Mouse (Mus musculus): ENCODE measurements around the gene Bbs12. TPM values are rescaled to one million over a fixed set of nuclear protein-coding genes. Genes with fewer than 3 reads are reported as not detected.

Gene Bbs12
- polyA plus RNA-seq, 1 experiment from 2014 or later: 4.7 TPM

DNA sequence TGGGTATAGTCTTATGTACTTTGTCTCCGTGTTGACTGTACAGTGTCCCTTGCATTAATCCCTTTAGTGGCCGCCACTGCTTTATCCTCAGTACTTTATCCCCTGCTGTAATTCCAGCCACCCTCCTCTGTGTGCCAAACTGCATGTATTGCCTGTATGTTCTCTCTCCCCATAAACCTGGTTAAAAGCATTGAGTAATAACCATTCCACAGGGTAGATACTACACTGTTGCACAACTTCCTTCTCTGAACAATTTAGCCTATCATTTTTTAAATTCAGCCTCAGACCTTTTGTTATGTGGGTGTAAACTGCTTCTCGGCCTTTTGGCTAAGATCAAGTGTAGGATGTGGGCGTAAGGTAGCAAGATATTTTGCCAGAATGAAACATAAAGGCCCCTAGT lies 52.8 kb downstream of the Bbs12 start:
- Histone ChIP-seq H3K9me3 (ENCODE audit: control insufficient read depth, low read length) (no peaks in the 10 kb centered on the region), H3K4me2 (ENCODE audit: low read depth, low read length) (no peak overlapping the region), H3K27ac (ENCODE audit: low read depth, low read length) (no peak overlapping the region), H3K9ac (replicated peaks; ENCODE audit: low read depth, low read length) (no peak overlapping the region), H3K27me3 (ENCODE audit: control insufficient read depth, insufficient read depth, low read length) (no peaks in the 10 kb centered on the region), H3K4me3 (ENCODE audit: low read depth, low read length) (no peak overlapping the region), H3K36me3 (ENCODE audit: control insufficient read depth, insufficient read depth, low read length) (no peaks in the 10 kb centered on the region), H3K4me1 (ENCODE audit: control insufficient read depth, insufficient read depth, low read length) (no peaks in the 10 kb centered on the region)
- 89% methylated on average over 4 of the region's 4 CpGs for WGBS
- ATAC-seq (ENCODE audit: low read depth): no peak

DNA sequence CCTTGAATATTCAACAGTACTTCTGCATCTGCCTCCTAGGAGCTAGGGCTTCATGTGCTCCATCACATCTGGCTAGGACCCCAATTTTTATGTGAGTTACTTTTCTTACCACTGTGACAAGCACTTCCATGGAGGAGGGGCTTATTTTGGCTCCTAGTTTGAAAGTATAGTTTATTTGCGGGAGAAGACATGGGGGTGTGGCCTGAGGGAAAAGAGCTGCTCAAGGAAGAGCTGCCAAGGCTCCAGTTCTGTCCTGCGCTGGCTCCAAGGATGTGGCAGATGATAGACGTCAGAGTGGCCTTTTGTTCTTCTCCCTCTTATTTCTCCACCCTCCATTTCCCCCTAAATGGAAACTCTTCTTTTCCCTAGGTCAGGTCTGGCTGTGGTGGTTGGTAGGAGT lies 53.6 kb downstream of the Bbs12 start:
- H3K4me1 ChIP-seq (ENCODE audit: control insufficient read depth, insufficient read depth, low read length): no peaks in the 10 kb centered on the region
- 61% methylated on average over 3 of the region's 3 CpGs for WGBS
- no peaks in the 10 kb centered on the region for H3K9me3 ChIP-seq (ENCODE audit: control insufficient read depth, low read length)
- H3K27me3 ChIP-seq (ENCODE audit: control insufficient read depth, insufficient read depth, low read length): no peaks in the 10 kb centered on the region
- H3K27ac ChIP-seq (ENCODE audit: low read depth, low read length): no peak overlapping the region
- H3K9ac ChIP-seq (replicated peaks; ENCODE audit: low read depth, low read length): no peak overlapping the region
- no peak overlapping the region for H3K4me3 ChIP-seq (ENCODE audit: low read depth, low read length)
- no peaks in the 10 kb centered on the region for H3K36me3 ChIP-seq (ENCODE audit: control insufficient read depth, insufficient read depth, low read length)
- no peak for ATAC-seq (ENCODE audit: low read depth)
- no peak overlapping the region for H3K4me2 ChIP-seq (ENCODE audit: low read depth, low read length)

DNA sequence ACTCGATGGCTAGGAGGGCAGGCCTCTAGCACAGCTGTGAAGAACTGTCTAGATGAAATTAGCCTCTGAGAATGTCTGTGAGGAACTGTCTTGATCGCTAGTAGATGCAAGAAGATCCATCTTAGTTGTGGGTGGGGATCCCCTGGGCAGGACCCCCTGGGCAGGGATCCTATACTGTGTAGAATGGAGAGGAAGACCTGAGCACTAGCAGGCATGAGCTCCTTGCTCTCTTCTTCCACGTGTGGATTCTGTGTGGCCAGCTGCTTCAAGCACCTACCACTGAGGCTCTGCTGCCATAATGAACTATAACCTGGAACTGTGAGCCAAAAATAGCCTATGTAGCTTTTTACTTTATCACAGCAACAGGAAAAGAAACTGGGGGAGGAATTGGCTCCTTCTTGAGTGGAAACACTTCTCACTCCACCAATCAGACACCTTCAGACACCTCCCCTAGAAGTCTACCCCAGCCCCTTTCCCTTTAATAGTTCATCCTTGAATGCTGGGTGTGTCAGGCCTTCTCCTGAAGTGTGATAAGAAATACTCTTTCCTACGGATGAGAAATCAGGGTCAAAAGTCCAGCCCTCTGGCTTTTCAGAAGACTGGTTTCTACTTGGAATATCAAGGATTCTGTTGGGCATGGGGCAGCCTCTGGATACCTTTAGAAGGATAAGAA lies 54.2 kb downstream of the Bbs12 start:
- 65% methylated on average over 4 of the region's 4 CpGs for WGBS
- no peak overlapping the region for H3K4me2 ChIP-seq (ENCODE audit: low read depth, low read length)
- H3K9me3 ChIP-seq (ENCODE audit: control insufficient read depth, low read length): no peaks in the 10 kb centered on the region
- no peak for ATAC-seq (ENCODE audit: low read depth)
- no peaks in the 10 kb centered on the region for H3K36me3 ChIP-seq (ENCODE audit: control insufficient read depth, insufficient read depth, low read length)
- H3K4me1 ChIP-seq (ENCODE audit: control insufficient read depth, insufficient read depth, low read length): no peaks in the 10 kb centered on the region
- H3K4me3 ChIP-seq (ENCODE audit: low read depth, low read length): no peak overlapping the region
- H3K27me3 ChIP-seq (ENCODE audit: control insufficient read depth, insufficient read depth, low read length): no peaks in the 10 kb centered on the region
- H3K27ac ChIP-seq (ENCODE audit: low read depth, low read length): no peak overlapping the region
- H3K9ac ChIP-seq (replicated peaks; ENCODE audit: low read depth, low read length): no peak overlapping the region

DNA sequence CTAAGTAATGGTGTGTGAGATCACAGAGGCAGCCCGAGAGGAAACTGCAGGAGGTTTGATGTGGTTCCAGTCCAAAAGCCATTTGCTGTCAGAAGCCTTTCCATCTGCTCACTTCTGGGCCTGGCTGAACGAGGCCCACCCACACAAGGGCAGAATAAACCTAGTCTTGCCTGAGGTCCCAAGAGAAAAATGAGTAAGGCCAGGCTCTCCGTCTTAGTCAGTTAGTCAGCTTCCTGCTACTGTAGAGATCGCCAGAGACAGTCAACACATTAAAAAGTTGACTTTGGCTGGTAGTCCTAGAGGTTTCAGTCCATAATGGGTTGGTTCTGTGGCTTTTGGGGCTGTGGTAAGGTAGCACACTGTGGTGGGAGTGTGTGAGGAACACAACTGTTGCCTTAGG lies 58.1 kb downstream of the Bbs12 start:
- Histone ChIP-seq H3K9ac (replicated peaks; ENCODE audit: low read depth, low read length) (no peak overlapping the region), H3K4me2 (ENCODE audit: low read depth, low read length) (no peak overlapping the region), H3K9me3 (ENCODE audit: control insufficient read depth, low read length) (no peaks in the 10 kb centered on the region), H3K27me3 (ENCODE audit: control insufficient read depth, insufficient read depth, low read length) (no peaks in the 10 kb centered on the region), H3K36me3 (ENCODE audit: control insufficient read depth, insufficient read depth, low read length) (no peaks in the 10 kb centered on the region), H3K27ac (ENCODE audit: low read depth, low read length) (no peak overlapping the region), H3K4me1 (ENCODE audit: control insufficient read depth, insufficient read depth, low read length) (no peaks in the 10 kb centered on the region), H3K4me3 (ENCODE audit: low read depth, low read length) (no peak overlapping the region)
- no peak for ATAC-seq (ENCODE audit: low read depth)
- WGBS: 76% methylated on average over 4 of the region's 4 CpGs

Other genes with a start within 250 kb of the Bbs12 start
- gene Adad1, start 249.0 kb upstream of the Bbs12 start, polyA plus RNA-seq (2014; fragmentation: Nextera tagmentation; extraction: Ambion mirVana): 0.26 TPM in 1 of 2 replicates, not detected in the other
- gene Il2, start 186.6 kb upstream of the Bbs12 start, polyA plus RNA-seq (2014; fragmentation: Nextera tagmentation; extraction: Ambion mirVana): 0.40 and 0.50 TPM in 2 replicates
- not detected in 2 replicates for gene Il21, start 79.9 kb upstream of the Bbs12 start, polyA plus RNA-seq (2014; fragmentation: Nextera tagmentation; extraction: Ambion mirVana)
- 0.98 and 2.6 TPM in 2 replicates for gene Cetn4, start 154 bp downstream of the Bbs12 start, polyA plus RNA-seq (2014; fragmentation: Nextera tagmentation; extraction: Ambion mirVana)
- gene Fgf2, start 35.8 kb downstream of the Bbs12 start, polyA plus RNA-seq (2014; fragmentation: Nextera tagmentation; extraction: Ambion mirVana): 0.74 and 1.8 TPM in 2 replicates
- 30.8 and 32.4 TPM in 2 replicates for gene Spata5, start 107.3 kb downstream of the Bbs12 start, polyA plus RNA-seq (2014; fragmentation: Nextera tagmentation; extraction: Ambion mirVana)
- 8.4 and 8.6 TPM in 2 replicates for gene Nudt6, start 107.7 kb downstream of the Bbs12 start, polyA plus RNA-seq (2014; fragmentation: Nextera tagmentation; extraction: Ambion mirVana)

Data from neural tube, embryonic 14.5 days (tissue).